Mouse (Mus musculus) cerebellum, postnatal 36 days (tissue): ENCODE data around the gene Gm8332.
"Not testable (repeated sequence)": the region's sequence is repeated elsewhere in the genome, so short reads cannot be mapped to it uniquely, and the experiment has no call there.

Experiments
- DNase-seq, 2 experiments: peaks; one replicate each; pipeline ENCODE4 v3.0.0; 2021 to 2022; ENCODE audit warnings: mixed read lengths in 2 of 2

The Gm8332 gene

DNA sequence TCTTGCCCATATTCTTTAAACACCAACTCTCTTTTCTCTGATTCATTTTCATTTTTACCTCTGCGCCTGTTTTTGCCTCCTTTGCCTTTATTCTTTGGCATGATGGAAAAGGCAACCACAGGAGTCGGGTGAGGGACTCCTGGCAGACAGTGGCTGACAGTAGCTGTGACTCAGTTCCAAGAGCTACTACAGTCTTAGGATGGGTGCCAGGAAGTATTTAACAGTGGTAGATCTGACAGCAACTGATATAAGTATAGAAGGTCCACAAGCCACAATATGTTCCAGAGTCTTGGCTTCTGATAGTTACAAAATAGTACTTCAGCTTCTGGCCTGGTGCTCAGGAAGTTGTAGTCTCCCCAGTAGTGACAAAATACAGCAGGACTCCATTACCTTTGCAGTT lies at the start of gene Gm8332:
Gene Gm8332, minus strand, starts transcription at position 101 of the 400 bp plus-strand sequence.
- DNase-seq: not testable (repeated sequence)

GRCm38 (mm10) chr12:88297171-88297570 lies 47.3 kb upstream of the Gm8332 start:
- DNase-seq: not testable (repeated sequence)

DNA sequence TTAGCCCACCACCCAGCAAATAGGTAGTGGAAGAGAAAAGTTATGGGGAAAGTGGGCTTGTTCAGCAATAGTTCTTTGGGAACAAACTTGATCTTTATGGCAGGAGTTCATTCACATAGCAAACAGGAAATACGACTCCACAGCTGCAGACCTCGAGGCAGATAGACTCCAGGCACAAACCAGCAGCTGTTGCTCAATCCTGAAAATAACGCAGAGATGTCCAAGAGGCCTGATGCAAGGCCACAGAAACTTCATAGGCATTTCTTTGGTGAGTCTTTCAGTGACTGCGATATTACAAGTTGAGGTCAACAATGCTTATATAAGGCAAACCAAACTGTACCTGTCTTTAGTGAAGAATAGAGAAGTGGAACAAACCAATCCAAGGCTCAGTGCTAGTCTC lies 43.2 kb upstream of the Gm8332 start:
- not testable (repeated sequence) for DNase-seq

DNA sequence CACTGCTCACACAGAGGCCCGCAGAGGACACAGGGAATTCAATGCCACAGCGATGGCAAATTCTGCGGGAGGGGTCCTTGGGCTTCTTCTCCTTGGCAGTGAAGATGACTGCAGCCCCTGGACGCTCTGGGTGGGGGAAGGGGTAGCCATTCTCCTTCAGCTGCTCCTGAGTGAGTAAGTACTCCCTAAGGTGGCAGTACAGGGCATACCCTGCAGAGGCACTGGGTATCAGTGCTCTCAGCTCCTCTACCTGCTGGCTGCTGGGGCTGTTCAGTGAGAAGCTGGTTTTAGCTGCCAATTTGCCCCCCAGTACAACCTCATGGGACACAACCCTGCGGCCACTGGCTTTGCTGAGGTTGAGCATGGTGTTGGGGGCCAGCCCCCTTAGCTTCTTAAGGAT lies 35.3 kb upstream of the Gm8332 start:
- DNase-seq: not testable (repeated sequence)

- DNase-seq: not testable (repeated sequence)
Observed at GRCm38 (mm10) chr12:88274400-88274799, 24.5 kb upstream of the Gm8332 start, which contains the start of gene Gm5662. TSS of gene Gm5662 (minus strand) at chr12:88274500.

DNA sequence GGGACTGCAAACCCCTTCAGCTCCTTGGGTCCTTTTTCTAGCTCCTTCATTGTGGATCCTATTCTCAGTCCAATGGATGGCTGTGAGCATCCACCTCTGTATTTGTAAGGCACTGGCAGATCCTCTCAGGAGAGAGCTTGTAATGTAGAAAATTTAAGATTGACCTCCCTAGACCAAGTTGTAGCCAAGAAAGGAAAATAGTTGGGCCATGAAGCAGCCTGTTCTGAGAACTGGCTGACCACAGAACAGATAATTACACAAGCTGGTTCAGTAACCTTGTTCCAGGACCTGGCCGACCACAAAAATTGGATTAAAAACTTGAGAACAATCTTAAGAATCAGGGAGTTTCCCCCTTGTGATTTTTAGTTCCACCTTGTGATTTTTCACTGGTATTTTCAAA lies 7.3 kb upstream of the Gm8332 start:
- DNase-seq: no peak

DNA sequence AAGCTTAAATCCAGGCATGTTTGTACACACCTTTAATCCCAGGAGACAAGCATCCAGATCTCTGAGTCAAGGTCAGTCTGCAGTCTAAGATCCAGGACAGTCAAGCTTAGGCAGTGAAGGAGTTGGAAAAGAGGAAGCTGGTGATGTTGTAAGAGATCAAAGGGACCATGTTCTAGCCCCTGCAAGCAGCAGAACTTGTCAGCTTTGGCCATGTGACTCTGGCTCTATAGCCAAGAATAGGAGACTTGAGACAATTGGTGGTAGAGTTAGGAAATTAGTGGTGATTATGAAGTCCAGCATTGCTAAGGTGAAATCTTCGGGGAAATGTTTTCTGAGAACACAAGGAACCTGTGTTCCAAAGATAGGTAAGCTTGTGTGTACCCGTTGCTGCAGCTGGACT lies 6.0 kb upstream of the Gm8332 start:
- DNase-seq: not testable (repeated sequence)

- not testable (repeated sequence) for DNase-seq
Observed at GRCm38 (mm10) chr12:88245786-88246185, 4.1 kb downstream of the Gm8332 start.

- not testable (repeated sequence) for DNase-seq
Observed at GRCm38 (mm10) chr12:88242940-88243339, 7.0 kb downstream of the Gm8332 start.

DNA sequence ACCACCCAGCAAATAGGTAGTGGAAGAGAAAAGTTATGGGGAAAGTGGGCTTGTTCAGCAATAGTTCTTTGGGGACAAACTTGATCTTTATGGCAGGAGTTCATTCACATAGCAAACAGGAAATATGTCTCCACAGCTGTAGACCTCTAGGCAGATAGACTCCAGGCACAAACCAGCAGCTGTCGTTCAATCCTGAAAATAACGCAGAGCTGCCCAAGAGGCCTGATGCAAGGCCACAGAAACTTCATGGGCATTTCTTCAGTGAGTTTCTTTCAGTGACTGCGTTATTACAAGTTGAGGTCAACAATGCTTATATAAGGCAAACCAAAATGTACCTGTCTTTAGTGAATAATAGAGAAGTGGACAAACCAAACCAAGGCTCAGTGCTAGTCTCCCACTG lies 30.5 kb downstream of the Gm8332 start:
- no peak for DNase-seq

- not testable (repeated sequence) for DNase-seq
Observed at GRCm38 (mm10) chr12:88218059-88218458, 31.8 kb downstream of the Gm8332 start.

- no peak for DNase-seq
Observed at GRCm38 (mm10) chr12:88214641-88215040, 35.3 kb downstream of the Gm8332 start.

DNA sequence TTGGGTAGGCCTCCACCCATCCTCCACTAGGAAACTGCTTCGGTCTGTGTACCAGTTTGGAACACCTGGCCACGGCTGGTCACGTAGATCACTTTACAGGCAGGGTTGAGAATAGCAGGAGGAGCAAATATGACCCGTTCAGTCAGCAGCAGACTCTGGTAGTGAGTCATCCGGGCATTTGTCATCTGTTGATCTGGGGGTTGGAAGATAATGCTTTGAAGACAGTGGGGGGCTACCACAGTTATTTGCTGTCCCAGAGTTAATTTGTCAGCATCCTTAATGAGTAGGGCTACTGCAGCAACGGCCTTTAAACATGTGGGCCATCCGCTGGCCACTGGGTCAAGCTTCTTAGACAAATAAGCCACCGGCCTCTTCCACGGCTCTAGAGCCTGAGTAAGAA lies 38.4 kb downstream of the Gm8332 start:
- not testable (repeated sequence) for DNase-seq

DNA sequence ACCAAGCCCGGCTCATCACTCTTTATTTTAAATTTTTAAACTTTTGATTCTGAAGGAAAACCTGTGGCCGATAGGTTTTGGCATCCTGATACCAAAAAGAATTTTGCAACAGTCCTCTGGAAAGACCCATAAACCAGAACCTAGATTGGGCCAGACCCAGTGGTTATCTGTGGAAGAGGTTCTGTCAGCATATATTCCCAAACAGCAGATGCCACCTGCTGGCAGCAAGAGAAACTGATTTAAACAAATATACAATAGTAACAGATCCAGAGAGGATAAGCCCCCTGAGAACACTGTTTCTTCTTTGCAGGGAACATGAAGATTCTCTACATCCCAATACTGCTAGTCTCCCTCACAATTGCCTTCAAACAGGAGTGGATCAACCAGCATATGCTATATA lies 47.0 kb downstream of the Gm8332 start:
- no peak for DNase-seq
